Mouse (Mus musculus) cerebellum, postnatal 10 days (tissue): ENCODE data around the gene Gas6.

ENCODE experiments used
- DNase-seq, 2 experiments: peaks; one replicate each; pipeline ENCODE4 v3.0.0; 2021; ENCODE audit warnings: mixed read lengths in 2 of 2

Gene Gas6

GRCm38 (mm10) chr8:13493858-13494631 is at the start of gene Gas6:
Gas6 (minus strand) TSS chr8:13494490.
- DNase-seq = peak; percentile 87 to 88

DNA sequence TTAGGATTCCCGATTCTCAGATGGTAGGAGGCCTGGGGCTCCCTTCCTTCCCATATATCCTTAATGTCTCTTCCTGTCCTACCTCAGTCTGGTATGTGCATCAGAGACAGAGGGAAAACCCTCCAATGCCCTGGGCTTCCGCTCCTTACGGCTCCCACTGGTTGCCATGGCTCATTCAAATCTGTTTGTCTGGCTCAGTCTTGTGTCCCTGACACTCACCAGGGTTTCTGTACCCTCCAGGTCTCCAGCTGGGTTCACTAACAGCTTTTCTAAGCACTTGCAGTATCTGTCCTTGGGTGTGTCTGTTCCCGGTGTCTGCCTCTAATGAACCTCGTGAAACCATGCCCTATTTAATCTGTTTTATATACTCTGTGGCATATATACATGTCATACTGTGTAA is 47.2 kb upstream of the Gas6 start:
- DNase-seq = no peak

- no peak for DNase-seq
These were observed 45.8 kb upstream of the Gas6 start for GRCm38 (mm10) chr8:13540122-13540521.

GRCm38 (mm10) chr8:13538821-13539220 is 44.5 kb upstream of the Gas6 start:
- peak; percentile 76 to 83 for DNase-seq

DNA sequence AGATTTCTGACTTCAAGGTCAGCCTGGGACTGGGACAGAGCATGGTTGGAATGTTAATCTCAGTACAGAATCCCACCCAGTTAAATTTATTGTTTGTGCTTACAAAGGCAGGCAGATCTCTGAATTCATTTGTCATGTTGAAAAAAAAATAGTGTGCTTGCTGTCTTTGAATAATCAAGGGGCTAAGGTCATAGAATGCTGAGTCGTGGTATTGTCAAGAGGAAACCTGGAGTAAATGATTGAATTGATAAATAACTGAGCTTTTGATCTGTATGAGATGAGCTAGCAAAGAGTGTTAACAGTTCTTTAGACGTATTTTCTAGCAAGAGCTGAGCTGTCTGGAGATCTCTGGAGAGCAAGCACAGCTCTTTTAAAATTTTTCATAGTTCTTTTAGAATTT is 42.8 kb upstream of the Gas6 start:
- no peak for DNase-seq

GRCm38 (mm10) chr8:13533123-13533522 is 38.8 kb upstream of the Gas6 start:
- no peak for DNase-seq

- peak; percentile 54 to 65 for DNase-seq
These were observed 37.4 kb upstream of the Gas6 start for GRCm38 (mm10) chr8:13531602-13532171.

DNA sequence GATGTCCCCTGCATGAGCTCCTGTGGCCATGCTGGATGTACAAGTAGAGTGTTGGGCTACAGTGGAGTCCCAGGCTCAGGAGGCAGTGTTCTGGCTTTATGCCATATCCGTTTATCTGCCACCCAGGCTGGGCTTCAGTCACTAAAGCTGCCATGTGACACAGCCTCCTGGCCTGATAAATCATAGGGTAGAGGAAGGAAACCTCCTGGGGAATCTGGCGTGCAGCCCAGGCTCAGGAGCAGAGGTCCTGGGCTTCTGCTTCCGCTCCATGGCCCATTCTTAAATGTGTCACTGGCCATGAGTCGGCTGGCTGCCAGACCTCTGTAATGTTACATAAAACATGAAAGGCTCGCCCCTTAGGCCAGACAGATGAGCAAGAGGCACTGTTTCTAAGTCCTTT is 36.7 kb upstream of the Gas6 start:
- DNase-seq = peak; percentile 95 to 98

GRCm38 (mm10) chr8:13530401-13530800 is 36.1 kb upstream of the Gas6 start:
- DNase-seq = peak; percentile 45 to 62

DNA sequence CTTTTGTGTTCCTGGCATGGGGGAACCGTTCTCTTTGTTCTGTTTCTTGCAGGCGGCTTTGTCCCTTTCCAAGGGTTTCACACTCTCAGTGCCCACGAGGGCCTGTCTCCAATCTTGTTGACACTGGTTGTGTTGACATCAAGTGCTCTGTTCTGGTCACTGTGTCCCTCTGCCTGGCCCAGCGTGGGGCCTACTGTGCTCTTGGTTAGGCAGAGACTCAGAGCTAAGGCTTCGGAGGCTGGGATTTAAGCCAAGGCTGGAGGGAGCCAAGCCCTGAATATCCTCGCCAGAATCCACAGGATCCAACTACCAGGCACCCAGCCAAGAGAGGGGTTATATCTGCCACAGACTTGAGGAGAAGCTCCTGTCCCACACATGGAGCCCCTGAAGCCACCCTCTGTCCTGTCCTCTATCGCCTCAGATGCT is 35.6 kb upstream of the Gas6 start:
- DNase-seq = peak; percentile 97

- DNase-seq = peak; percentile 40 to 46
These were observed 34.9 kb upstream of the Gas6 start for GRCm38 (mm10) chr8:13529011-13529840.

- no peak for DNase-seq
These were observed 27.1 kb upstream of the Gas6 start for GRCm38 (mm10) chr8:13521392-13521791.

DNA sequence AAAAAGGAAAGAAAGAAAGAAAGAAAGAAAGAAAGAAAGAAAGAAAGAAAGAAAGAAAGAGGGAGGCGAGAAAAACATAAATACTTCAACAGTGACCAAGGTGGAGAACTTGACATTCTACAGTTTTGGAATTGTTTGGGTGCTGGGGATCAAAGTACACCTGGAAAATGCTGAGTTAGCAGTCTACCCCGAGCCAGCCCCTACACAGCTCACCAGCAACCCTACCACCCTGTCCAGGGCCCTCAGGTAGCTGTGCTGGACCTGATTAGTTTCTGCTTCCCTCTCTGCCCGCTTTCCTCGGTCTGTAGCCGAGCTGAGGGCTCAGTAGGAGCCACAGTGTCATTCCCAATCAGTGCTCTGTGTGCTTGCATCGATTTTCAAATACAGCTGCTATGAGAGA is 26.1 kb upstream of the Gas6 start:
- DNase-seq = no peak

GRCm38 (mm10) chr8:13519503-13519902 is 25.2 kb upstream of the Gas6 start:
- no peak for DNase-seq

GRCm38 (mm10) chr8:13517284-13517781 is 23.0 kb upstream of the Gas6 start:
- no peak for DNase-seq

DNA sequence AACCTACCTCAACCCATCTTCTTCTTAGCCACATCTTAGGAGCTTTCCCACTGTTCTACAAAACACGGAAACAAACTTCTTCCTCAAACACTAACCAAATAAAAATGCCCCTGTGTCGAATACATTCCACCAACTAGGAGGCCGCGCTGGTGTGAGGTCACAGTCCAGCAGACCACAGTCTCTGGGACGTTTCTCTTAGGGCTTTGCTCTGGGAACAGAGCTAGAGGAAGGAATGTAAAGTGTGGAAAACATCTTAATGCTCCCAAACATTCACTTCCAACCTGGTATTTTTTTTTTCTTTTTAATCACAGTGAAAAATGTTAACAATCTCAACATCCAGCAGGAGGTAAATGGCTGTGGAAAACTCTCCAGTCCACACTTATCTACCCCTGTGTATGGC is 22.4 kb upstream of the Gas6 start:
- DNase-seq = no peak

DNA sequence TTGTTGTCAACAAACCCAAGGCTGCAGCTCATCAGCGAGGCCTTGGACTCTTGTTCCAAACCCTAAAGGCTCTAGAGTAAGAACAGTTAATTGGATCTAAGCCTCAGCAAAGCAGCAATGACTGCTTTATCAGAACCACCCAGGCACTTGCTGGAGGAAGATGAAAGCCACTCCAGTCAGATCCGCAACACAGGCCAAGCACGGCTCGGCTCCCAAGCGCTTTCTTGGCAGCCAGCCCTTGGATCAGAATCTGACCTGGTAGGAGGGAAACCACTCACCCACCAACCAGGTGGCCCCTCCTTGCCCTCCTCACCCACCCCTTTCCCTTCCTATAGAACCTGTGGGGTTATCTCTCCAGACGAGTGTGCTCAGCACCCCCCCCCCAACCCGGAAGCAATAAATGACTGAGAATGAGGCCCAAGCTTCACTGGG is 21.7 kb upstream of the Gas6 start:
- DNase-seq = peak; percentile 76 to 83

GRCm38 (mm10) chr8:13513556-13514370 is 19.5 kb upstream of the Gas6 start:
- DNase-seq = no peak

- DNase-seq = peak; percentile 86 to 89
These were observed 18.4 kb upstream of the Gas6 start for GRCm38 (mm10) chr8:13512677-13513076.

DNA sequence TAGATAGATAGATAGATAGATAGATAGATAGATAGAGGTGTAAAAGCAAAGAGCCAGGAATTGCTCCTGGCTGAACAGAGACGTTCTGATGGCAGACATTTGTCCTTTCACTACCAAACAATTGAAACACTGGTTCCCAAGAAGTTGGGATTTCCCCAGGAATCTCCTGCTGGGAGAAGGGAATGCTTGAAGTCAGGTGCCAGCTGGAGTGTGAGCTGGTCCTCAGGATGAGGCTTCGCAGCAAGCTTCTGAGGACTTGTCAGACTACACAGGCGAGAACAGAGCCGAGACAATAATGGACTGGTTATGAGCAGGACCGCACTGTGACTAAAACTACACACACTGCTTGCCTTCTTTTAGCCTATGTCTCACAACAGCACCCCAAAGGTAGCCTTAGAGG is 17.7 kb upstream of the Gas6 start:
- DNase-seq = peak; percentile 58 to 64

DNA sequence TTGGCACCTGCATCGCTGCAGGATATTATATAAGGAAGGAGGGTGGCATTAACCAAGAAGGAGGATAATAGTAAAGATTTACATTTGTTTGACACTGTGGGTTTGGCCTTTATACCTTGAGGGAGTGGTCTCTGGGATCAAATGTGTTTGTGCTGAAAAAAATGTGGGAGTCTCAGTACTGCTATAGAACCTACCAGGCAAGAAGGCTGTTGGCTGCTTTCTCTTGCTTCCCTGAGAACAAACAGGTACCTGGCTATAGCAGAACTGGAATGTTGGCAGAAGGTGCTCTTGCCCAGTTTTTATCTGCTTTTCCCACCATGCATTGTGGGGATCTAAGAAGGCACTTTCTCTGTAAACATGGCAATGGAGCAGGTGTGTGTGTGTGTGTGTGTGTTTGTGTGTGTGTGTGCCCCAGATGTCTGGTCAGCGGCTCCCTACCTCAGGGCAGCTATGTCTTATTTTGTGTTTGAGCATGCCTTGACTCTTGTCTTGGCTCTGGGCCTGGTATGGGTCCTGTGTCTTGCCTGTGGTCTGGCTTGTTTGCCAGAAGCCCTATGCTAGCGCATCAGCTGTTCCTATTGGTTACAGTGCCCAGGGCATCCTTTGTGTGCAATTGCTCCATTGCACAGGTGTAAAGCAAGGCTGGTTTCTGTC is 13.1 kb upstream of the Gas6 start:
- DNase-seq = peak; percentile 64 to 76

DNA sequence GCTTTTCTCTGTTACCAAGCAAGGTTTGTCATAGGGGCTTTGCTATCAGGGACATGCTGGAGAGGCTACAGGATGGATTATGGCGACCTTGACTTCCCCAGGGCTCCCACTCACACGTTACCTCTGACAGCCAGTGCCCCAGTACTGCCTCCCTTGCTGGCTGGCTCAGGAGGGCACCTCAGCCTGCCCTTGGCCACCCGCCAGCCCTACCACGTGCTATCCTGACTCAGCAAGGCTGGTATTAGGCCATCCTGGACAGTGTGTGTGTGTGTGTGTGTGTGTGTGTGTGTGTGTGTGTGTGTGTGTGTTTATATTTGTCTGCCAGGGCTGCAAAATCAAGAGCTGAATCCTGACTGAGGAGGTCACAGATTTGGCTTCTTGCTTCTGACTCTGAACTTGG is 12.6 kb upstream of the Gas6 start:
- DNase-seq = peak; percentile 76 to 78
